Mouse (Mus musculus) stomach, postnatal 0 days (tissue): ENCODE results near the gene Arhgef39.

Experiments used
- CTCF ChIP-seq: IDR thresholded peaks from 2 replicates; pipeline ENCODE4 v1.5.1; 2016; ENCODE audit warnings: antibody characterized with exemption, low read depth, mild to moderate bottlenecking, moderate library complexity
- EP300 ChIP-seq: optimal IDR thresholded peaks from 2 replicates; pipeline ENCODE3; 2016; ENCODE audit warnings: antibody characterized with exemption

GRCm38 (mm10) chr4:43478906-43479832 lies 20.3 kb downstream of the Arhgef39 start:
- TF ChIP-seq CTCF (peak; percentile 79), EP300 (no peak)
